Mouse (Mus musculus): ENCODE measurements around the gene 4930442H23Rik. TPM values are rescaled to one million over a fixed set of nuclear protein-coding genes. Genes with fewer than 3 reads are reported as not detected.
"Not testable (repeated sequence)": the region's sequence is repeated elsewhere in the genome, so short reads cannot be mapped to it uniquely, and the experiment has no call there.

4930442H23Rik gene
- polyA plus RNA-seq, 1 experiment from 2014 or later, result not detected

DNA sequence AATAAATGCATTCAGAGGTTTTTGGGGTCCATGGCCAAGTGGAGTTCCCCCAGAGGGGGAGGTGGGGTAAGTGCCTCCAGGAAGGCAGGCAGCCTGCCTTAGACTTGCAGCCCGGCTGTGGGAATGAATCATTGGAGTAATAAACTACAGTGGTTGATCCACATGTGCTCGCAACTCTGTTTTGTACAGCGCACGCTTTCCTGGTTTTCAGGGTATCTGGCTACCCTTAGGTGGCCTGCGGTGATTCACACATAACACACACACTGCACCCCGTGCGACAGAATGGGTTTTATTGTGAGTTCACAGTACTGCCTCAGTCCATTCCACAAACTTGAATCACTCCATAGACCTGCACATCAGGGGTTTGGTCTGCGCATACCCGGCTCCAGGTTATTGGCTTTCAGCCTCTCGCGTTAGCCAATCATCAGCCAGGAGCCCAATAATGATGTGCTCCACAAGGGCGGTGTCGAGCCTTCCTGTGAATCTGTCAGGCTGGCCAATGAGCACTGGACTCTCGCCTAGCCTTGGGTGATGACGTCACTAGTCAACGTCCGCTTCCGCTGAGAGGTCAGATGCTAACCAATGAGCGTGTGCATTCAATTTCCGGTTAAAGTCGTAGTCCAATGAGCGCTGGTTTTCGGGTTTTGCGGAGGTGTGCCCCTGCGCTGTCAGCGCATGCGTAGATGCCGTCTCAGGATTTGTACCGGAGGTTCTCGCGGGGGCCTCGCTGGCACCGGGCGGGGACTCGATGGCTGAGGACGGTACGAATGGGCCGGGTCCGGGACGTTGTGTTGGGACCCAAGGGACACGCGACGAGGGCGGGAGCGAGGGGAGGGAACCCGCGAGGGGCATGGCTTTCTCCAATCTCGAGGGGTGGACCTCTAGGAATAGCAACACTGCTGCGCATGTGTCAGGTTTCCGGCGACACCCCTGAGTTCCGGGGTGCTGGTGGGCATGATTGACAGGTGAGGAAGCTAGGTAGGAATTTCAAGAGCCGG is 1.0 kb downstream of the 4930442H23Rik start, which contains the start of gene Dapk3:
TSS of gene Dapk3 (plus strand) at position 670 of the 998 bp plus-strand sequence.
- Histone ChIP-seq H3K27ac (replicated peaks) (peak within 1 kb of the TSS; percentile 91), H3K9me3 (replicated peaks) (no peaks in the 10 kb centered on the region), H3K4me3 (replicated peaks) (peak within 1 kb of the TSS; percentile 74), H3K36me3 (peaks cover 83% of the 10 kb centered on the region), H3K4me2 (peak within 1 kb of the TSS; percentile 64), H3K27me3 (replicated peaks) (no peaks in the 10 kb centered on the region), H3K4me1 (peaks cover 44% of the 10 kb centered on the region), H3K9ac (replicated peaks) (peak within 1 kb of the TSS; percentile 63)
- WGBS, result 4% methylated on average over 53 of the region's 53 CpGs
- peak; percentile 95 for ATAC-seq (ENCODE audit: low FRiP score)

DNA sequence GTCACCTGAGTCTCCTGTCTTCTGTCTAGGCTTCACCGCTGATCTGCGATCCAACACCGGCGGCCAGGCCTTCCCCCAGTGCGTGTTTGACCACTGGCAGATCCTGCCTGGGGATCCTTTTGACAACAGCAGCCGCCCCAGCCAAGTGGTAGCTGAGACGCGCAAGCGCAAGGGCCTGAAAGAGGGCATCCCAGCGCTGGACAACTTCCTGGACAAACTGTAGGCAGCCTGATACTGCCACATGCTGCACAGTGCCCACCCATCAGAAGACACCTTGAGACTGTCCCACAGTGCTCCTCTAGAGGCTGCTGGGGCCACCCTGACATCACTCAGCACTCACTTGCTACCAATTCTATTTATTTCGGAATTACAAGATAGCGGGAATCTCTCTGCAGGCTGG is 1.8 kb downstream of the 4930442H23Rik start:
- H3K36me3 ChIP-seq, result peaks cover 77% of the 10 kb centered on the region
- H3K4me1 ChIP-seq, result peaks cover 51% of the 10 kb centered on the region
- H3K4me3 ChIP-seq (replicated peaks); H3K4me2 ChIP-seq; H3K27ac ChIP-seq (replicated peaks); H3K9ac ChIP-seq (replicated peaks); H3K9me3 ChIP-seq (replicated peaks); ATAC-seq (ENCODE audit: low FRiP score); H3K27me3 ChIP-seq (replicated peaks): not testable (repeated sequence)
- WGBS, result 85% methylated on average over 12 of the region's 12 CpGs

DNA sequence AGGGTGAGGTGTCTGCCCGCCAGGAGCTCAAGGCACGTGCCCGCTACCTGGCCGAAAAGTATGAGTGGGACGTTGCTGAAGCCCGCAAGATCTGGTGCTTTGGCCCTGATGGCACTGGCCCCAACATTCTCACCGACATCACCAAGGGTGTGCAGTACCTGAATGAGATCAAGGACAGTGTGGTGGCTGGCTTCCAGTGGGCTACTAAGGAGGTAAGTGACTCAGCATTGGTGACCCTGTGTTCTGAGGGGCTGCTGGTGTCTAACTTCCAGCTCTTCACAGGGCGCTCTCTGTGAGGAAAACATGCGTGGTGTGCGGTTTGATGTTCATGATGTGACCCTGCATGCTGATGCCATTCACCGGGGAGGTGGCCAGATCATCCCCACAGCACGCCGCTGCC is 2.7 kb downstream of the 4930442H23Rik start:
- Histone ChIP-seq H3K9ac (replicated peaks) (no peak overlapping the region), H3K4me2 (no peak overlapping the region), H3K27me3 (replicated peaks) (no peaks in the 10 kb centered on the region), H3K27ac (replicated peaks) (0 out of 2 replicates have a peak overlapping the region, but pooled peaks have one; percentile 28), H3K4me3 (replicated peaks) (no peak overlapping the region), H3K4me1 (peaks cover 54% of the 10 kb centered on the region), H3K36me3 (peaks cover 71% of the 10 kb centered on the region), H3K9me3 (replicated peaks) (no peaks in the 10 kb centered on the region)
- 96% methylated on average over 13 of the region's 13 CpGs for WGBS
- ATAC-seq (ENCODE audit: low FRiP score), result no peak

DNA sequence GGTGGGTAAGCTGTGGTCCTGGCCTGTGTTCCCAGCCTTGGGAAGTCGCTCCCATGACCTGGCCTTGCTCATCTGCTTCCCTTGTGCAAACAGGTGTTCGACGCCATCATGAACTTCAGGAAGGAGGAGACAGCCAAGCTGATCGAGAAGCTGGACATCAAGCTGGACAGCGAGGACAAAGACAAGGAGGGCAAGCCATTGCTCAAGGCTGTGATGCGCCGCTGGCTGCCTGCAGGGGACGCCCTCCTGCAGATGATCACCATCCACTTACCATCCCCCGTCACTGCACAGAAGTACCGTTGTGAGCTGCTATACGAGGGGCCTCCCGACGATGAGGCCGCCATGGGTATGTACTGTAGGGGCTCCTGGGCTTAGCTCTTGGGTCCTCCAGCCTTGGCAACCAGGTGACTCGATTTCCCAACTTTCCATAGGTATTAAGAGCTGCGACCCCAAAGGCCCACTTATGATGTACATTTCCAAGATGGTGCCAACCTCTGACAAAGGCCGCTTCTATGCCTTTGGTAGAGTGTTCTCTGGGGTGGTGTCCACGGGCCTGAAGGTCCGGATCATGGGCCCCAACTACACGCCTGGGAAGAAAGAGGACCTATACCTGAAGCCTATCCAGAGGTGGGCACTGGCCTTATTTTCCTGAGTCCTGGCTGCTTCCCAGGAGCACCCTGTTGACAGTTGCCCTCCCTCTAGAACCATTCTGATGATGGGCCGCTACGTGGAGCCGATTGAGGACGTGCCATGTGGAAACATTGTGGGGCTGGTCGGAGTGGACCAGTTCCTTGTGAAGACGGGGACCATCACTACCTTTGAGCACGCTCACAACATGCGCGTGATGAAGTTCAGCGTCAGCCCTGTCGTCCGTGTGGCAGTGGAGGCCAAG is 4.0 kb downstream of the 4930442H23Rik start:
- H3K27ac ChIP-seq (replicated peaks), result no peak overlapping the region
- 90% methylated on average over 32 of the region's 32 CpGs for WGBS
- H3K9ac ChIP-seq (replicated peaks), result no peak overlapping the region

DNA sequence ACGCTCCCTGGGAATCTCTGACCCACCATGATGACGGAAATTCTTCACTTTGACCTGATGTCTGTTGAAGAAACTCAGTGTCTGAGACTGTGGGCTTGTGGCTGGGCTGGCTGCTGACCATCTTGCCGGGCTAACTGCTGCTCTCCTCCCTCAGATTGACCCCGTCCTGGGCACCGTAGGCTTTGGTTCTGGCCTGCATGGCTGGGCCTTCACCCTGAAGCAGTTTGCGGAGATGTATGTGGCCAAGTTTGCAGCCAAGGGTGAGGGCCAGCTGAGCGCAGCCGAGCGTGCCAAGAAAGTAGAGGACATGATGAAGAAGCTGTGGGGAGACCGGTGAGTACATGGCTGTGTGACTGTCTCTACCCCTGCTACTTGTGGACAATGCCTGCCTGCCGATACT is 4.7 kb downstream of the 4930442H23Rik start:
- Histone ChIP-seq H3K36me3 (peaks cover 52% of the 10 kb centered on the region), H3K4me1 (peaks cover 62% of the 10 kb centered on the region), H3K9ac (replicated peaks) (no peak overlapping the region), H3K9me3 (replicated peaks) (no peaks in the 10 kb centered on the region), H3K4me3 (replicated peaks) (no peak overlapping the region), H3K4me2 (no peak overlapping the region), H3K27me3 (replicated peaks) (no peaks in the 10 kb centered on the region), H3K27ac (replicated peaks) (no peak overlapping the region)
- ATAC-seq (ENCODE audit: low FRiP score), result no peak
- whole genome bisulfite sequencing, result 93% methylated on average over 11 of the region's 11 CpGs

More for the DNA sequence above, 4.0 kb downstream of the 4930442H23Rik start:
- Histone ChIP-seq H3K4me1 (peaks cover 62% of the 10 kb centered on the region), H3K9me3 (replicated peaks) (no peaks in the 10 kb centered on the region), H3K27me3 (replicated peaks) (no peaks in the 10 kb centered on the region), H3K4me2 (no peak overlapping the region), H3K4me3 (replicated peaks) (no peak overlapping the region), H3K36me3 (peaks cover 60% of the 10 kb centered on the region)
- ATAC-seq (ENCODE audit: low FRiP score), result no peak

DNA sequence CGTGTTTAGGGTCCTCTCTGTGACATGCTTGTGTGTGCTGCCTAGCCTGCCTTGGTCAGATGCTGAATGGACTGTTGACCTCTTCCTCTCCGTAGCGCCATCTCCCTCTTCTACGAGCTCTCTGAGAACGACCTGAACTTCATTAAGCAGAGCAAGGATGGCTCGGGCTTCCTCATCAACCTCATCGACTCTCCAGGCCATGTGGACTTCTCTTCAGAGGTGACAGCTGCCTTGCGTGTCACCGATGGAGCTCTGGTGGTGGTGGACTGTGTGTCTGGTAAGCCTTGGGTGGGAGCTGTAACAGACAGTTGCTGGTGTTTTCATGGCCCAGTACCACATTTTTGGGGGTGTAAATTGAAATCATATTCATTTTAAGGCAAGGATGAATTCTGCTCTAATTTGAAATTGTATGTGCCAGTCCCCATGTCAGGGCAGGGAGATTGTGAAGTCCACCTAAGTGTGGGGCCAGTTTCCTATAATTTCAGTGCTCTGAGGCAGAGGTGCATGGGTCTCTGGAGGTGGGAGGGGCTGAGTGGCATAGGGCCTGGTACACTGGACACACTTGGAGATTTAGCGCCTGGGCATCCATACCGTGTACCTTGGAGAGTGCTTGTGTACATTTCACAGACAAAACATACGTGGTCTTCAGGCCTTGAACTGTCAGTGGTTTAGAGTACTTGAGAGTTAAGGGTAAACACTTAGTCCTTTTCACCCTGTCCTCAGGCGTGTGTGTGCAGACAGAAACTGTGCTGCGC is 5.5 kb downstream of the 4930442H23Rik start:
- peaks cover 64% of the 10 kb centered on the region for H3K4me1 ChIP-seq
- H3K9ac ChIP-seq (replicated peaks), result peak overlapping the region; percentile 96
- no peaks in the 10 kb centered on the region for H3K9me3 ChIP-seq (replicated peaks)
- peak overlapping the region; percentile 95; the same call in 1 of the 2 replicates for H3K27ac ChIP-seq (replicated peaks)
- peak overlapping the region; percentile 84 for H3K4me2 ChIP-seq
- no peak for ATAC-seq (ENCODE audit: low FRiP score)
- no peaks in the 10 kb centered on the region for H3K27me3 ChIP-seq (replicated peaks)
- peaks cover 50% of the 10 kb centered on the region for H3K36me3 ChIP-seq
- peak overlapping the region; percentile 97 for H3K4me3 ChIP-seq (replicated peaks)
- WGBS, result 65% methylated on average over 14 of the region's 14 CpGs

DNA sequence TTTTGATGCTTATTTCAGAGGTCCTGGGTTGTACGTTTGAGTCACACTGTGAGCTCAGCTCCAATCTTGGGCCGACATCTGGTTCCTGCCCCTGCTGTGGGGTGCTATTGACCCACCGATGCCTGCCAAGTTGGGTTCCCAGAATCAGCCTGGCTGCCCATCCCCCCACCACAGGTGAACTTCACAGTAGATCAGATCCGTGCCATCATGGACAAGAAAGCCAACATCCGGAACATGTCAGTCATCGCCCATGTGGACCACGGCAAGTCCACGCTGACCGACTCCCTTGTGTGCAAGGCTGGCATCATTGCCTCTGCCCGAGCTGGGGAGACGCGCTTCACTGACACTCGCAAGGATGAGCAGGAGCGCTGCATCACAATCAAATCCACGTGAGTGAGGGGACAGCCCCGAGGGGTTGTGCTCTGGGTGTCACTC is 6.1 kb downstream of the 4930442H23Rik start:
- Histone ChIP-seq H3K36me3 (peaks cover 50% of the 10 kb centered on the region), H3K4me3 (replicated peaks) (peak overlapping the region; percentile 97), H3K4me1 (peaks cover 69% of the 10 kb centered on the region), H3K4me2 (peak overlapping the region; percentile 84), H3K27me3 (replicated peaks) (no peaks in the 10 kb centered on the region), H3K9ac (replicated peaks) (peak overlapping the region; percentile 96), H3K9me3 (replicated peaks) (no peaks in the 10 kb centered on the region), H3K27ac (replicated peaks) (peak overlapping the region; percentile 95)
- no peak for ATAC-seq (ENCODE audit: low FRiP score)
- 13% methylated on average over 16 of the region's 16 CpGs for WGBS

DNA sequence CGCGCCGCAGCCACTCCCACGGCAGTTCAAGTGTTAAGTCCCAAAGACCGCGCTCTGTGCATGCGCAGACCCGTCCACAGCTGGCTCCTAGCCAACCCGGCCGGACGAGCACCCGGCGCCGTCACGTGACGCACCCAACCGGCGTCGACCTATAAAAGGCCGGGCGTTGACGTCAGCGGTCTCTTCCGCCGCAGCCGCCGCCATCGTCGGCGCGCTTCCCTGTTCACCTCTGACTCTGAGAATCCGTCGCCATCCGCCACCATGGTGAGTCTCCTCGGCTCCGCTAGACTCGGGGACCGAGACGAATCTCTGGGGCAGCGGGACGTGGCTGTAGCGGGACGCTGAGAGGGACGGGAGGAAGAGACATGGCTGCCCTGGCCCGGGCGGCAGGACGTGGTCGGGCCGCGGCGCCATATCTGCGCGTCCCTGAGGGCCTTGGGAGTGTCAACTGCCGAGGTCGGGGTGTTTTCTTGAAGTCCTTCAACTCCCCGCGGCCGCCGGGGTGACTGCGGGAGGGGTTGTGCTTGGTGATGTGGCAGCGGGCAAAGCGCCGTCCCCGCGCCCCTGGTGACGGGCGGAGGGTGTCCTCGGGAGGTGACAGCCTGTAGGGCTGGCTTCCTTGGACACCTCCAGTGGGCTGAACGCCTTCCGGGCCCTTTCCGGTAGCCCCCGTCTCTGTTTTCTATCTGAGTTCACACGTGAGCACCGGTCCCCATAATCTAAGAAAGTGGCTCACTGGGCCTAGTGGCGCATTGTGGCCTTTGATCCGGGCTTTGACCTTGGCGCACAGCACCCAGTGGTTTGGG is 7.0 kb downstream of the 4930442H23Rik start, which contains the start of gene Eef2:
TSS of gene Eef2 (plus strand) at position 166 of the 806 bp plus-strand sequence.
- under 1% methylated on average over 75 of the region's 77 CpGs for WGBS
- peak within 1 kb of the TSS; percentile 95 for H3K27ac ChIP-seq (replicated peaks)
- H3K4me1 ChIP-seq, result peaks cover 62% of the 10 kb centered on the region
- H3K36me3 ChIP-seq, result peaks cover 42% of the 10 kb centered on the region
- peak within 1 kb of the TSS; percentile 97 for H3K4me3 ChIP-seq (replicated peaks)
- H3K9me3 ChIP-seq (replicated peaks), result no peaks in the 10 kb centered on the region
- H3K27me3 ChIP-seq (replicated peaks), result no peaks in the 10 kb centered on the region
- ATAC-seq (ENCODE audit: low FRiP score), result peak; percentile 75
- H3K9ac ChIP-seq (replicated peaks), result peak within 1 kb of the TSS; percentile 96
- peak within 1 kb of the TSS; percentile 84 for H3K4me2 ChIP-seq

DNA sequence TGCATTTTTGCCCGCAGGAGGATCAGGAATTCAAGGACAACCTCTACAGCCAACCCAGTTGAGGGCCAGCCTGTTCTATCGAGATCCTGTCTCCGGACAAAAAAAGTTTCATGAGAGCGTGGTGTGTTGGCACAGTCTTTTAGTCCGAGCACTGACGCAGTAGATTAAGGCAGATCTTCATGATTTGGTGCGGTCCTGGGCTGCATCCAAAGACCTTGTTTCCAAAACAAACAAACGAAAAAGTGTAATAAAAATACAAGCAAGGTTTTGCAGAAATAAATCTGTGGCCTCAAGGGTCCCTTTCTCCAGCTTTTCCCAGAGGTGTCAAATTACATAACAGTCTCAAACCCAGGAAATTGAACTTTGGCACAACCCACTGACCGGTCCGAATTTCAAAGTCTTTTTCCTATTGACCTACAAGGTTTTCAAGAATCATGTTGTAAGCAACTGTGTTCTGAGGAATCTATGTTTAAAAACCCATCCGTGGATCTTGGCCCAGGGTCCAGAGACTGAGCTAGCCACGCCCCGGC is 7.6 kb downstream of the 4930442H23Rik start:
- Histone ChIP-seq H3K9ac (replicated peaks) (peak overlapping the region; percentile 32), H3K4me1 (peaks cover 60% of the 10 kb centered on the region), H3K9me3 (replicated peaks) (no peaks in the 10 kb centered on the region), H3K36me3 (peaks cover 35% of the 10 kb centered on the region), H3K27ac (replicated peaks) (peak overlapping the region; percentile 95), H3K4me2 (peak overlapping the region; percentile 84), H3K4me3 (replicated peaks) (peak overlapping the region; percentile 97), H3K27me3 (replicated peaks) (no peaks in the 10 kb centered on the region)
- WGBS, result 6% methylated on average over 13 of the region's 13 CpGs
- ATAC-seq (ENCODE audit: low FRiP score), result no peak

DNA sequence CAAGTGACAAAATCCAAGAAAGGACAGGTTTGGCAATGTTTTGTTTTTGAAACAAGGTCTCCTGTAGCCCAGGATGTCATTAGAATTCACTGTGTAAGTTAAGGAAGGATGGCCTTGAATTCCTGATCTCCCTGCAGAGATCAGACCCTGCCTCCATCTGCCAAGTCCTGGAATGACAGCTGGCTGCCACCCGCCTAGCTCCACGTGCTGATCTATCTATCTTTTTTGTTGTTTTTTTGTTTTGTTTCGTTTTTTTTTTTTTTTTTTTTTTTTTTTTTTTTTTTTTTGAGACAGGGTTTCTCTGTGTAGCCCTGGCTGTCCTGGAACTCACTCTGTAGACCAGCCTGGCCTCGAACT is 8.3 kb downstream of the 4930442H23Rik start:
- H3K9me3 ChIP-seq (replicated peaks); ATAC-seq (ENCODE audit: low FRiP score); H3K27me3 ChIP-seq (replicated peaks): not testable (repeated sequence)
- H3K4me3 ChIP-seq (replicated peaks), result peak overlapping the region; percentile 42
- H3K4me1 ChIP-seq, result peaks cover 59% of the 10 kb centered on the region
- 9% methylated on average over 4 of the region's 4 CpGs for WGBS
- H3K4me2 ChIP-seq, result peak overlapping the region; percentile 84
- H3K36me3 ChIP-seq, result peaks cover 28% of the 10 kb centered on the region
- peak overlapping the region; percentile 95 for H3K27ac ChIP-seq (replicated peaks)
- H3K9ac ChIP-seq (replicated peaks), result 0 out of 2 replicates have a peak overlapping the region, but pooled peaks have one; percentile 60

Data from neural tube, embryonic 15.5 days (tissue).